Mouse (Mus musculus): ENCODE results near the gene Mlst8. TPM values are rescaled to one million over a fixed set of nuclear protein-coding genes. Genes with fewer than 3 reads are reported as not detected.
"Not testable (repeated sequence)": the region's sequence is repeated elsewhere in the genome, so short reads cannot be mapped to it uniquely, and the experiment has no call there.

Mlst8 gene
- polyA plus RNA-seq, 1 experiment: 1.4 TPM

DNA sequence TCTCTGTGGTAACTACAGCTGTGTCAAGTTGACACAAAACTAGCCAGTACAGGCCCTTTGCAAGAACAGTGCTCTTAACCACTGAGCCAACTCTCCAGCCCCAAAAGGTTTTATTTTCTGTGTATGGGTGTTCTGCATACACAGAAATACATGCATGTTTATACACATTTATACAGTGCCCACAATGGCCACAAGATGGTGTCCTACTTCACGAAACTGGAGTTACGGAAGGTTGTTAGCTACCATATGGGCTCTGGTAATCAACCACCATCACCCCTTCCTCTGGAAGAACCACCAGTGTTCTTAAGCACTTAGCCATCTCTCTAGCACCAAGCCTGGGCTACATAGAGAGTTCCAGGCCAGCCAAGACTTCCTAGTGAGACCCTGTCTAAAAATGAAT is 17.3 kb downstream of the Mlst8 start:
- Histone ChIP-seq H3K9me3 (ENCODE audit: control insufficient read depth, low read length) (no peaks in the 10 kb centered on the region), H3K4me1 (ENCODE audit: control insufficient read depth) (peaks cover 28% of the 10 kb centered on the region), H3K4me3 (replicated peaks) (no peak overlapping the region), H3K36me3 (ENCODE audit: control insufficient read depth) (peaks cover 48% of the 10 kb centered on the region), H3K27me3 (ENCODE audit: control insufficient read depth) (no peaks in the 10 kb centered on the region)
- no peak for TF ChIP-seq TAL1 (IDR thresholded peaks at IDR 0.05; ENCODE audit: low read length)
- no peak for TF ChIP-seq GATA1 (IDR thresholded peaks at IDR 0.05; ENCODE audit: low read length)

DNA sequence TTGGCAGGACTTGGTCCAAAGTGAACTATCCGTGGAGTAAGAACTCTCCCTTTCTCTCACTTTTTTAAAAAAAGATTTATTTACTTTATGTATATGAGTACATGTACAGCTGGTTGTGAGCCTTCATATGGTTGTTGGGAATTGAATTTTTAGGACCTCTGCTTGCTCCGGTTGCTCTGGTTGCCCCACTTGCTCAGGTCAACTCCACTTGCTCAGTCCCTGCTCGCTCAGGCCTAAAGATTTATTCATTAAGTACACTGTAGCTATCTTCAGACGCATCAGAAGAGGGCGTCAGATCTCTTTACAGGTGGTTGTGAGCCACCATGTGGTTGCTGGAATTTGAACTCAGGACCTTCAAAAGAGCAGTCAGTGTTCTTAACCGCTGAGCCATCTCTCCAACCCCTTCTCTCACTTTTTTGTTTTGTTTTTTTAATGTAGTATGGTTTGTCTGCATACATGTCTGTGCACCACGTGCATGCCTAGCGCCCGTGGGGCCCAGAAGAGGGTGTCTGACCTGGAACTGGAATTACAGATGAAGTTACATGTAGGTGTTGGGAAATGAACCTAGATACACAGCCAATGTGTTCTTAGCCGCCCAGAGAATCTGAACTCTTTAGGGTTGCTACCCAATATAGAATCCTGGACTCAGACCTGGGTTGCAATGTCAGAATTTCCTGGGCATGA is 23.2 kb downstream of the Mlst8 start:
- Histone ChIP-seq H3K4me3 (replicated peaks) (peak overlapping the region; percentile 78), H3K4me1 (ENCODE audit: control insufficient read depth) (peaks cover 52% of the 10 kb centered on the region), H3K36me3 (ENCODE audit: control insufficient read depth) (peaks cover 58% of the 10 kb centered on the region)
- not testable (repeated sequence) for H3K9me3 ChIP-seq (ENCODE audit: control insufficient read depth, low read length); H3K27me3 ChIP-seq (ENCODE audit: control insufficient read depth)

DNA sequence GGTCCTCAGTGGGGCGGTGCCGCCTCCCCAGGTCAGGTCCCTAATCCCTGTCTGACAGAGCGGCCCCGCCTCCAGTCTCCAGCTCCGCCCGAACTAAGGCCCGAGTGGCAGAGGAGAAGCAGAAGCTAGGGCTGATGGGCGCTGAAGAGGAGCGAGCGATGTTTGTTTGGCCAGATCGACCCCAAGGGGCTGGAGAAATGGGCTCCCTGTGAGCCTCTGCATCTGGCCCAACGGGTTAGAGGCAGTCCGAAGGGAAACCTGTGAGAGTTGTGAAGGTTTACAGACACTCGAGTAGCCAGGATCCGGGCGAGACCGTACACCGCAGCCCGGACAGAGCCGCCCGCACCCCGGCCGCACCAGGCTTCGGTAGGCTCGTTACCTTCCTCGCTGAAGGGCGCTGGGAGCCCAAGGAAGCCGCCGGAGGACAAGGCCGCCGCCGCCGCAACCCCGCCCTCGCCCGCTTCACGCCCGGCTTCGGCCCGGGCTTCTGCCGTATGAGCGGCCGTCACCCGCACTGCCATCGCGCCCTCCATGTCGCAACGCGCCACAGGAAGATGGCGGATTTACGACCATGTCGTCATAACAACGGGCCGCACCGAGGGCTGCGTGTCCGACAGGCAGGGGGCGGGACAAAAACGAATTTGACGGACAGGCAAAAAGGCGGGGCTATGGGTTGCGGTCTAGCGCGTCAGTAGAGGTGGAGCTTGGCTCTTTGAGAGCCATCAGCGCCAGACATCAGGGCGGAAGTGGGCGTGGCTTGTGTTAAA is 23.9 kb downstream of the Mlst8 start:
- Histone ChIP-seq H3K27me3 (ENCODE audit: control insufficient read depth) (no peaks in the 10 kb centered on the region), H3K4me3 (replicated peaks) (peak overlapping the region; percentile 78), H3K4me1 (ENCODE audit: control insufficient read depth) (peaks cover 54% of the 10 kb centered on the region), H3K36me3 (ENCODE audit: control insufficient read depth) (peaks cover 65% of the 10 kb centered on the region), H3K9me3 (ENCODE audit: control insufficient read depth, low read length) (no peaks in the 10 kb centered on the region)
- no peak; the same call in 1 of the 2 replicates for TF ChIP-seq GATA1 (IDR thresholded peaks at IDR 0.05; ENCODE audit: low read length)
- TF ChIP-seq TAL1 (IDR thresholded peaks at IDR 0.05; ENCODE audit: low read length): peak; percentile 61

DNA sequence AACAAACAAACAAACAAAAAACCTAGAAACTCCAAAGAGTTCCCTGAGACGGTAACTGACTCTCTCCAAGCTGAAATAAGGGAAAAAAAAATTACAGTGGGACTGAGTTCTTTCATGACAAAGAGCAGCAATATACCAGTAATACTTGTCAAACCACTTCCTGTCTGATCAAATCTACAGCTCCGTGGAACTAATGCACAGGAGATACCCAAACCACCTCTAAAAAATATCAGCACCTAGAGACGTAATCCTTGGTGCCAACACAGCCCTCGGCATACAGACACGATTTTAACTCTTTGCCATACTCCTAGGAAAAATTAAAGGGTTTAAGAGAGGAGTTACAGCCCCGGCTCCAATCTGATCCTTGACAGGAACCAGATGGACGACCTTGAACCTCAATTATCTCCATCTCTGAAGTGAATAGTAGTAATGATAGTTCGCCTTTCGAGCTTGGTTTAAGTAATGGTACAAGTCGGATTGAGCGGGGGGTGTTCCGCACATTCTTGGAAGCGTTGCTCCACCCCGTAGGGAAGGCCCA is 24.6 kb downstream of the Mlst8 start:
- TF ChIP-seq GATA1 (IDR thresholded peaks at IDR 0.05; ENCODE audit: low read length) (no peak), TAL1 (IDR thresholded peaks at IDR 0.05; ENCODE audit: low read length) (no peak)
- Histone ChIP-seq H3K36me3 (ENCODE audit: control insufficient read depth) (peaks cover 70% of the 10 kb centered on the region), H3K27me3 (ENCODE audit: control insufficient read depth) (no peaks in the 10 kb centered on the region), H3K4me1 (ENCODE audit: control insufficient read depth) (peaks cover 59% of the 10 kb centered on the region), H3K9me3 (ENCODE audit: control insufficient read depth, low read length) (no peaks in the 10 kb centered on the region), H3K4me3 (replicated peaks) (peak overlapping the region; percentile 78)

DNA sequence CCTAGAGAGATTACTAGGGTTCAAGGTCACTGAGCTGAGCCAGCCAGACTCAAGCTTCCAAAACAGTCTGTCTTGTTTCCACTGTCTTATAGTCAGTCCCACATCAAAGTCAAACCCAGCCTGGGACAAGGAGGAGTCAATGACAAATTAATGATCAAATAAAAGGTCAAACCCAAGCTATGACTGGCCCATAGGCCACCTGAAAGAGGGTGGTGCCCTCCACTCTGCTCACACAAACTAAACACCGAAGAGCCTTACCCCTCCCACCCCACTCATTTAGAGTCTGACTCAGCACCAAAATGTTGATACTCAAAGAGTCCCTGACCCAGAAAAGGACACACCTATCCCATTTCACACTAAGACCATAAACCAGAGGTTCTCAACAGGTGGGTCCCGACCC is 25.5 kb downstream of the Mlst8 start:
- no peaks in the 10 kb centered on the region for H3K9me3 ChIP-seq (ENCODE audit: control insufficient read depth, low read length)
- TF ChIP-seq TAL1 (IDR thresholded peaks at IDR 0.05; ENCODE audit: low read length) (no peak), GATA1 (IDR thresholded peaks at IDR 0.05; ENCODE audit: low read length) (no peak)
- H3K36me3 ChIP-seq (ENCODE audit: control insufficient read depth): peaks cover 74% of the 10 kb centered on the region
- no peaks in the 10 kb centered on the region for H3K27me3 ChIP-seq (ENCODE audit: control insufficient read depth)
- peak overlapping the region; percentile 78 for H3K4me3 ChIP-seq (replicated peaks)
- H3K4me1 ChIP-seq (ENCODE audit: control insufficient read depth): peaks cover 62% of the 10 kb centered on the region

DNA sequence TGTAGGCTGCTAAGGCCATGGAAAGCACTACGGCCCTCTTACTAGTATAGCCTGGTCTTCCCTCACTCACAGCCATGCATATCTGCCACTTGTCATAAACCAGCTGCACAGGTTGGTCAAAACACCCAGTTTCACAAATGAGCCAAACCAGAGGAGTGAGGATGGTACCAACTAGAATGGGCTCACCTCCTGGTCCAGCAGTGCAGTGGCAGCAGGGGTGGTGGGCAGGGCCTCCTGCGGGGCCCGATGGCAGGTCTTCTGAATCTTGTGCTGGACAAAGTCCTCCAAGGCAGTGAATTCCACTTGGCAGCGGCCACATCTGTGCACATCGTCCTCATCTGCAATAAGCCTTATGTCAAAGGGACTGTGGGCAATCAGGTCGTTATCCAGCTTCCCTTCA is 27.7 kb downstream of the Mlst8 start:
- H3K9me3 ChIP-seq (ENCODE audit: control insufficient read depth, low read length): no peaks in the 10 kb centered on the region
- peaks cover 53% of the 10 kb centered on the region for H3K4me1 ChIP-seq (ENCODE audit: control insufficient read depth)
- TF ChIP-seq GATA1 (IDR thresholded peaks at IDR 0.05; ENCODE audit: low read length) (no peak), TAL1 (IDR thresholded peaks at IDR 0.05; ENCODE audit: low read length) (no peak)
- H3K36me3 ChIP-seq (ENCODE audit: control insufficient read depth): peaks cover 76% of the 10 kb centered on the region
- H3K4me3 ChIP-seq (replicated peaks): no peak overlapping the region
- H3K27me3 ChIP-seq (ENCODE audit: control insufficient read depth): no peaks in the 10 kb centered on the region; the same call in 1 of the 2 replicates

DNA sequence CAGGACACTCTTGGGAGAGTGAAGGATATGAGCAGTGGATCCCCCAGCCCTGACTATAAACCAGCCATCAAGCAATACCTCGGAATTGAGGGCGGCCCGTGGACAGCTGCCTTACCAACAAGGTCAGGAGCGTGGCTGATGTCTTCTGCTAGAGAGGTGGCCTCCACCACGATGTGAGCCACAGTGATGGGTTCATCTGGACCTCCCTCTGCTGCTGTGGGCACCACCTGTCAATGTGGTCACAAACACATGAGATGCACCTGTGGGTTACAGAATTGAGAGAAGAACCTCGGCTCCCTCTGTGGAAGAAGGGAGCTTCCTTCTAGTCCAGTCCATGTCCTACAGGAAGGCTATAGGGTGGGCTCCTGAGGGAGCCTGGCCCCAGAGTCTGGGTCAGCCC is 29.4 kb downstream of the Mlst8 start:
- Histone ChIP-seq H3K27me3 (ENCODE audit: control insufficient read depth) (no peaks in the 10 kb centered on the region; the same call in 1 of the 2 replicates), H3K36me3 (ENCODE audit: control insufficient read depth) (peaks cover 88% of the 10 kb centered on the region), H3K4me1 (ENCODE audit: control insufficient read depth) (peaks cover 49% of the 10 kb centered on the region), H3K9me3 (ENCODE audit: control insufficient read depth, low read length) (no peaks in the 10 kb centered on the region), H3K4me3 (replicated peaks) (no peak overlapping the region)
- TF ChIP-seq TAL1 (IDR thresholded peaks at IDR 0.05; ENCODE audit: low read length) (no peak), GATA1 (IDR thresholded peaks at IDR 0.05; ENCODE audit: low read length) (no peak)

DNA sequence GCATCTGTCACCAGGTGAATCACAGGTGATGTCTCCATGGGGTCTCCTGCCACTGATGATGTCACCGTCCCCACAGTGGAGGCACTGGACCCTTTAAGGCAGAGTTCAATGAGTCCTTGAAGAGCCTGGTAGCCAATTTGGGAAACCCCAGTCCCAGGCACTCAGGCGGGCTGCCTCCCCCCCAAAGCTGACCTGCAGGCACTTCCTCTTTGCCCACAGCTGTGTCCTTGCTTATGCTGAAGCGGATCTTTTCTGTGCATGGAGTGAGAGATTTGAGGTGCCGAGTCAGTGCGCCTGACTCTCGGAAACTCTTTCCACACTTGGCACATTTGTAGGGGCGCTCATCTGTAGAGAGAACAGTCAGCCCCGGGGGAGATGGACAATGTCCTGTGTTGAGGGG is 32.3 kb downstream of the Mlst8 start:
- Histone ChIP-seq H3K36me3 (ENCODE audit: control insufficient read depth) (peaks cover 100% of the 10 kb centered on the region), H3K4me3 (replicated peaks) (no peak overlapping the region), H3K4me1 (ENCODE audit: control insufficient read depth) (peaks cover 23% of the 10 kb centered on the region), H3K27me3 (ENCODE audit: control insufficient read depth) (no peaks in the 10 kb centered on the region; the same call in 1 of the 2 replicates), H3K9me3 (ENCODE audit: control insufficient read depth, low read length) (no peaks in the 10 kb centered on the region)
- TF ChIP-seq GATA1 (IDR thresholded peaks at IDR 0.05; ENCODE audit: low read length): no peak
- no peak for TF ChIP-seq TAL1 (IDR thresholded peaks at IDR 0.05; ENCODE audit: low read length)

DNA sequence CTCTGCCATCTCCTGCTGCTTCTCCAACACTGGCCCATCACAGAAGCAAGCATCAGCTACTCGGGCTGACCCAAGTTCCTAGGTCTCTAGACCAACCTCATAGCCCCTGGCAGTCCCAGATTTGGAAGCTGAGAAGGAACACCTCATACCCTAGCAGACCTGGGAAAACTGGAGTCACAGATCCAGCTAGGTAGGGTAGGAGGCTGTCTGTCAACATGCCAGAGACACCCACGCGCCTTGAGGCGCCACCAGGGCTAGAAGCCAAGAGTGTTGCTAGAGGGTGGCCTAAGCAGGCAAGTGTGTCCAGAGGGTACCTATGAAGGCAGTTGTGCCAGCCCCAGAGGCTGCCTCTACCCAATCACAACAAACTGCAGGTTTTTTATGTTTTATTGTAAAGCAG is 35.5 kb downstream of the Mlst8 start:
- TF ChIP-seq GATA1 (IDR thresholded peaks at IDR 0.05; ENCODE audit: low read length) (no peak), TAL1 (IDR thresholded peaks at IDR 0.05; ENCODE audit: low read length) (no peak)
- Histone ChIP-seq H3K4me3 (replicated peaks) (no peak overlapping the region), H3K36me3 (ENCODE audit: control insufficient read depth) (peaks cover 100% of the 10 kb centered on the region), H3K4me1 (ENCODE audit: control insufficient read depth) (no peaks in the 10 kb centered on the region; the same call in 1 of the 2 replicates), H3K9me3 (ENCODE audit: control insufficient read depth, low read length) (no peaks in the 10 kb centered on the region), H3K27me3 (ENCODE audit: control insufficient read depth) (no peaks in the 10 kb centered on the region; the same call in 1 of the 2 replicates)

All from erythroblast, embryonic 14.5 days (primary cell).